Mouse (Mus musculus) liver, embryonic 11.5 days (tissue): ENCODE results near the gene Kif7. TPM values are rescaled to one million over a fixed set of nuclear protein-coding genes. Genes with fewer than 3 reads are reported as not detected.

Source experiments
- ATAC-seq: fragments of 200-750 bp; cut with Nextera tagmentation; replicated peaks from 2 replicates; pipeline ENCODE4 v1.8.0; 2017; ENCODE audit warnings: moderate number of reproducible peaks, mild to moderate bottlenecking, moderate TSS enrichment, moderate library complexity; ENCODE audit not compliant: low FRiP score
- DNase-seq: peaks from one replicate; pipeline ENCODE4 v3.0.0-alpha.2; 2017; ENCODE audit warnings: low spot score
- H3K27ac ChIP-seq: fragments of 300-500 bp; sonication (generic); 2 replicates; pipeline ENCODE4 v1.5.1; 2014; ENCODE audit warnings: mild to moderate bottlenecking, low read depth, low read length, control low read depth
- H3K27me3 ChIP-seq: fragments of 300-500 bp; sonication (generic); replicated peaks from 2 replicates; pipeline ENCODE4 v1.6.1; 2014; ENCODE audit warnings: low read length, mixed read lengths; ENCODE audit not compliant: control insufficient read depth, insufficient read depth
- H3K36me3 ChIP-seq: fragments of 300-500 bp; sonication (generic); 2 replicates; pipeline ENCODE4 v1.6.1; 2014; ENCODE audit warnings: mild to moderate bottlenecking, low read length, moderate library complexity, mixed read lengths; ENCODE audit not compliant: control insufficient read depth, insufficient read depth
- H3K4me1 ChIP-seq: fragments of 300-500 bp; sonication (generic); replicated peaks from 2 replicates; pipeline ENCODE4 v1.6.1; 2014; ENCODE audit warnings: low read length, mixed read lengths; ENCODE audit not compliant: control insufficient read depth, insufficient read depth
- H3K4me2 ChIP-seq: fragments of 300-500 bp; sonication (generic); 2 replicates; pipeline ENCODE4 v1.6.1; 2014; ENCODE audit warnings: mild to moderate bottlenecking, control low read depth, moderate library complexity
- H3K4me3 ChIP-seq: fragments of 300-500 bp; sonication (generic); 2 replicates; pipeline ENCODE4 v1.5.1; 2014; ENCODE audit warnings: low read depth, low read length, control low read depth
- H3K9ac ChIP-seq: fragments of 300-500 bp; sonication (generic); 2 replicates; pipeline ENCODE4 v1.6.1; 2014; ENCODE audit warnings: low read depth, low read length, control low read depth
- H3K9me3 ChIP-seq: fragments of 300-500 bp; sonication (generic); 2 replicates; pipeline ENCODE4 v1.6.1; 2016; ENCODE audit warnings: low read length, inconsistent platforms, mixed read lengths; ENCODE audit not compliant: control insufficient read depth
- WGBS: fragments of 180-500 bp; shearing (Covaris S2); extraction: QIAGEN DNeasy Blood & Tissue Kit; methylation state at CpG from one replicate; pipeline ENCODE4 v1.1.7; 2014; 5-methylcytosine and 5-hydroxymethylcytosine counted together
- polyA plus RNA-seq: library from polyadenylated mRNA; unstranded; fragments of >200 nt; fragmentation: Nextera tagmentation; extraction: Ambion mirVana; gene quantifications from 2 replicates; pipeline ENCODE4 v1.2.1, GENCODE M21; 2014

The Kif7 gene
- polyA plus RNA-seq, 1 experiment from 2014 or later: 3.0 TPM

- Histone ChIP-seq H3K36me3 (no peaks in the 10 kb centered on the region), H3K4me1 (no peaks in the 10 kb centered on the region), H3K4me2 (no peak within 1 kb of the TSS), H3K27ac (no peak within 1 kb of the TSS), H3K27me3 (0 out of 2 replicates have a peak, but pooled peaks cover 3% of the 10 kb centered on the region), H3K9ac (no peak within 1 kb of the TSS), H3K9me3 (no peaks in the 10 kb centered on the region), H3K4me3 (no peak within 1 kb of the TSS)
- DNase-seq (no peak), ATAC-seq (no peak)
- WGBS: 56% methylated on average over 4 of the region's 4 CpGs
Observed at GRCm38 (mm10) chr7:79732622-79733021, 17.1 kb upstream of the Kif7 start, which contains the start of gene Plin1. Plin1 (minus strand) TSS chr7:79732903.

DNA sequence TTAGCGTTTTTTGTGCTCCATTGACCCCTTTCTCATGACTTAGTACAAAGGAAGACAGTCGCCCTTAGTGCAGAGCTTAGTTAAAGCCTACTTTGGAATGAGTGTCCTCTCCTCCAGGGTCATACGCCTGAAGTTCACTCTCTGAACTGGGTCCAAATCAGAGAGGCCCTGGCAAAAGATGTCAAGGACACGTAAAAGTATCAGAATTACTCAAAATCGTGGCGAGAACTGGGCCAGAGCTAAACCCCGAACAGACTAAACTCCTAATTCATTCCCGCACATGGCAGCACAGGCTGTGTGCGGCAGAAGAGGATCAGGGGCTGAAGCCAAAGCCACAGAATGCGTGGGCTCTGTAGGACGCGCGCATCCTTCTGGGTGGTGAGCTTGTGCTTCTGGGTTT, 15.9 kb upstream of the Kif7 start:
- ATAC-seq: no peak
- 78% methylated on average over 13 of the region's 13 CpGs for WGBS
- H3K4me1 ChIP-seq: no peaks in the 10 kb centered on the region
- no peak overlapping the region for H3K4me3 ChIP-seq
- no peak overlapping the region for H3K4me2 ChIP-seq
- H3K36me3 ChIP-seq: no peaks in the 10 kb centered on the region
- peaks cover 3% of the 10 kb centered on the region; the same call in 1 of the 2 replicates for H3K27me3 ChIP-seq
- H3K9ac ChIP-seq: no peak overlapping the region
- H3K27ac ChIP-seq: no peak overlapping the region
- DNase-seq: no peak
- no peaks in the 10 kb centered on the region for H3K9me3 ChIP-seq

DNA sequence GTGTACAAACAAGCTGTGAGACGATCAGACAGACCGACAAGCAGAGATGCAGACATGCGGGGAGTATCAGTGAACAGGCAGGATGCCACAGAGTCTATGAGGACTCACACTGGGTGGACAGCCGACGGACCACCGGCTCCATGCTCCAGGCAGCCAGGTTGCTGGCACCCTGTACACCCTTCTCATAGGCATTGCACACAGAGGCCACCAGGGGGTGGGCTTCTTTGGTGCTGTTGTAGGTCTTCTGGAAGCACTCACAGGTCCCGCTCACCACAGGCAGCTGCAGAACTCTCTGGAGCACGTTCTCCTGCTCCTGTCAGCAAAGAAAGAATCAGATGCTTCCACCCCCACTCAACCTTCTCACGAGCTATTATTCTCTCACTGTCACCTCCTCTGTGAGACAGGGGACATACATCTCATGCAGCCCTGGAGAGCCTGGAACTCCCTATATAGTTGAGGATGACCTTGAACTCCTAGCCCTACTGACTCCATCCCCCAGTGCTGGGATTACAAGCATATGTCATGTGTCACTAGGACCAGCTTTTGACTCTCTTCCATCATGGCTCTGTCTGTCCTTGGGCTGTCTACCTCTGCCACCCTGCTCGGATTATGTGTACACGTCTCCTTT, 14.3 kb upstream of the Kif7 start:
- H3K27me3 ChIP-seq: peaks cover 7% of the 10 kb centered on the region
- no peak overlapping the region for H3K9ac ChIP-seq
- H3K4me1 ChIP-seq: no peaks in the 10 kb centered on the region
- H3K9me3 ChIP-seq: no peaks in the 10 kb centered on the region
- DNase-seq: no peak
- WGBS: 60% methylated on average over 11 of the region's 11 CpGs
- H3K4me3 ChIP-seq: no peak overlapping the region
- H3K36me3 ChIP-seq: no peaks in the 10 kb centered on the region
- H3K4me2 ChIP-seq: no peak overlapping the region
- ATAC-seq: no peak
- no peak overlapping the region for H3K27ac ChIP-seq

DNA sequence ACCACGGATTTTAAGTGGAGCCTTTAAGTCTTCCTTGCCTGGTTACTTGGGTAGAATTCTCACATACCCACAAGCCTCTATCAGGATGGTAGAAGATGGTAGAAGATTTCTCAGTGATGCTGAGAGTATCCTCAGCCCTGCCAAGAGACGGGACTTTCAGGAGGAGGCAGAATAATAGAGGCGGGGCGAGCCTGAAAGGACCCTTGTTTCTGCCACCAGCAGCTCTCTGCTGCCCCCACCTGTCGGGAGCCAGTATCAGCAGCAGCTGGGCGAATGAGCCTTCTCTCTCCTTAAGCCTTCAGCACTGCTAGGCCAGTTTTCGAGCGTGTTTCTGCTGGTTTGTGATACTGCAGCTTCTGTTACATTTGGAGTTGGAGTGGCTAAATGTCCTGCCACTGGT, 13.6 kb upstream of the Kif7 start:
- no peak overlapping the region for H3K4me3 ChIP-seq
- no peak overlapping the region for H3K4me2 ChIP-seq
- 8% methylated on average over 8 of the region's 8 CpGs for WGBS
- DNase-seq (peak; percentile 67), ATAC-seq (no peak)
- H3K27me3 ChIP-seq: peaks cover 7% of the 10 kb centered on the region
- H3K9me3 ChIP-seq: no peaks in the 10 kb centered on the region
- H3K9ac ChIP-seq: no peak overlapping the region
- H3K4me1 ChIP-seq: no peaks in the 10 kb centered on the region
- H3K36me3 ChIP-seq: no peaks in the 10 kb centered on the region
- no peak overlapping the region for H3K27ac ChIP-seq

GRCm38 (mm10) chr7:79728219-79728618, 12.7 kb upstream of the Kif7 start:
- ATAC-seq: no peak; the same call in 1 of the 2 replicates

DNA sequence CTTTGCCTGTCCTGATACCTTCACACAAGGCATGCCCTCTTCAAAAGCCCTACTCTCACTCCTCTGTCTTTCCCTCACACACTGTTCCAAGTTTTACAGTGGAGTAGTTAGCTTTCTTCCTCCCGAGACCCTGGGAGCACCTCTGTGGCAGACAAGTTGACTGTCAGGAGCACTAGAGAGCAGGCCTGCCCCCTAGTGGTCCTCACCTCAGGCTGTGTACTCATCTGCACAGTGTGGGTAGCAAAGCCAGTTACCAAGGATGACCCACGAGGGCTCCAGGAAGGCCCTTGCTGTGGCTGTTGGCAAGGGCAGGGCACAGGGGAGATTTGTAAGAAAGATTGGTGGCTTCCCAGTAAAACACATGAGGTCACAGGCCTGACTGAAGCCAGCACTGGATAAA, 11.6 kb upstream of the Kif7 start:
- Histone ChIP-seq H3K27me3 (peaks cover 22% of the 10 kb centered on the region), H3K27ac (no peak overlapping the region), H3K9me3 (no peaks in the 10 kb centered on the region), H3K4me2 (no peak overlapping the region), H3K4me1 (no peaks in the 10 kb centered on the region), H3K4me3 (no peak overlapping the region), H3K36me3 (no peaks in the 10 kb centered on the region), H3K9ac (no peak overlapping the region)
- 21% methylated on average over 2 of the region's 2 CpGs for WGBS
- no peak for DNase-seq
- peak; percentile 62; the same call in 1 of the 2 replicates for ATAC-seq

More at GRCm38 (mm10) chr7:79728219-79728618, 12.7 kb upstream of the Kif7 start:
- no peak overlapping the region for H3K27ac ChIP-seq
- H3K9me3 ChIP-seq: no peaks in the 10 kb centered on the region
- H3K4me1 ChIP-seq: no peaks in the 10 kb centered on the region
- DNase-seq: peak; percentile 64
- 29% methylated on average over 6 of the region's 6 CpGs for WGBS
- no peak overlapping the region for H3K9ac ChIP-seq
- no peaks in the 10 kb centered on the region for H3K36me3 ChIP-seq
- H3K27me3 ChIP-seq: peaks cover 13% of the 10 kb centered on the region
- no peak overlapping the region for H3K4me2 ChIP-seq
- no peak overlapping the region for H3K4me3 ChIP-seq

GRCm38 (mm10) chr7:79721386-79721977, 6.0 kb upstream of the Kif7 start:
- Histone ChIP-seq H3K9me3 (no peaks in the 10 kb centered on the region), H3K27me3 (peaks cover 37% of the 10 kb centered on the region), H3K36me3 (no peaks in the 10 kb centered on the region), H3K4me2 (peak overlapping the region; percentile 74), H3K4me3 (peak overlapping the region; percentile 50), H3K4me1 (no peaks in the 10 kb centered on the region), H3K27ac (no peak overlapping the region), H3K9ac (peak overlapping the region; percentile 52)
- ATAC-seq (peak; percentile 57), DNase-seq (peak; percentile 62)
- WGBS: under 1% methylated on average over 48 of the region's 48 CpGs

GRCm38 (mm10) chr7:79710831-79711230, 4.7 kb downstream of the Kif7 start:
- ATAC-seq: no peak
- Histone ChIP-seq H3K4me1 (peaks cover 4% of the 10 kb centered on the region; the same call in 1 of the 2 replicates), H3K36me3 (no peaks in the 10 kb centered on the region), H3K9me3 (no peaks in the 10 kb centered on the region), H3K27me3 (peaks cover 29% of the 10 kb centered on the region), H3K4me3 (no peak overlapping the region), H3K9ac (no peak overlapping the region), H3K27ac (no peak overlapping the region), H3K4me2 (peak overlapping the region; percentile 74; the same call in 1 of the 2 replicates)
- DNase-seq: no peak
- 51% methylated on average over 17 of the region's 17 CpGs for WGBS
